35 mouse cellular contexts compared by ENCODE assay signal in the genomic region with DNA sequence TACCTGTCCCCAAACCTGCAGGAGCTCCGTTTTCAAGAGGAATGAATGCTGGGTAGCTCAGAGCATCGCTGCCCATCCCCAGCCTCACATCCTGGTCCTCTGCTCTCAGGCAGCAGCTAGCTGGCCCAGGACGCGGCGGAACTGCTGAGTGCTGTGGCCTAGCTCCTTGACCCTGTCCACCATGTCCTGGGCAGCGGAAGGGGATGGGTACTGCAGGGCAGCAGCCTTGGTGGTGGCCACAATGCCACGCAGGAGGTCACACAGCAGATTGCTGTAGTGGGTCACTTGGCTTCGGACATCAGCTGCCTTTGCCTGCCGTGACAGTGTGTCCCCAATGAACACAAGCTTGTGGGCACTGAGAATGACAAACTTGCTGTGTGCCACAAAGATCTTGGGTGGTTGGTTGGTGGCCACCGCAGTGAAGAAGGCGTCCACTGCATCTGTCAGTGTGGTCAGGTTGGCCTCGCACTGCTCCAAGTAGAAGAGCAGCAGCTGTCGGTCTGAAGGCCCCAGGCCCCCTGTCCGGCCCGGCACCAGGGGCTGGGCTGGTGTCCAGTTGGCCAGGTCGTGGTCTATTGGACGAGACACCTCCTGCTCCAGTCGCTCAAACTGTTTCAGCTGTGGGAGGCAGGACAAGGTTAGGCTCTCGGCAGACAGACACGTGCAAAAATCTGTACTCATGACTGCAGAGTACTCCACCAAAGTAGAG. TPM values are rescaled to one million over a fixed set of nuclear protein-coding genes. Genes with fewer than 3 reads are reported as not detected.
DNase-seq lines count a peak whose midpoint lies in the region; ATAC-seq and TF ChIP-seq lines count a peak whose summit lies in the region.
"Had no signal": no experiment of that assay in that cellular context is flagged by ENCODE, and none has a peak within 500 bp of the region (broad histone marks: within the 10 kb centered on the region; RNA-seq: fewer than 3 reads in every experiment).

No protein-coding gene starts in this region.

- ATAC-seq in intestine, postnatal 0 days: no peak
- ATAC-seq in intestine, embryonic 16.5 days: no peak
- ATAC-seq in megakaryocyte, adult 5-6 weeks (ENCODE audit: poor library complexity, severe bottlenecking): no peak
- ATAC-seq: activated CD4-positive, CD25-positive, alpha-beta regulatory T cell, adult 4 months; forebrain, postnatal 0 days; hindbrain, embryonic 16.5 days had no signal

- H3K4me3 ChIP-seq in intestine, postnatal 0 days (ENCODE audit: low read depth, low read length): no peak overlapping the region
- H3K4me3 ChIP-seq in intestine, embryonic 16.5 days (ENCODE audit: low read length): no peak overlapping the region
- peak overlapping the region; percentile 42 for H3K4me3 ChIP-seq in megakaryocyte, embryonic 14.5 days (replicated peaks)
- H3K4me3 ChIP-seq: embryonic facial prominence, embryonic 10.5 days; embryonic facial prominence, embryonic 15.5 days; forebrain, embryonic 12.5 days; heart, adult 2 months; heart, embryonic 13.5 days; lung, embryonic 15.5 days; midbrain, embryonic 12.5 days; neural tube, embryonic 13.5 days had no signal

- 90% methylated on average over 20 of the region's 20 CpGs for WGBS in intestine, postnatal 0 days
- 93% methylated on average over 20 of the region's 20 CpGs for whole genome bisulfite sequencing in intestine, embryonic 16.5 days

- peak overlapping the region; percentile 41; the same call in 1 of the 2 replicates for H3K27ac ChIP-seq in intestine, postnatal 0 days (ENCODE audit: low read depth, low read length)
- H3K27ac ChIP-seq in intestine, embryonic 16.5 days (ENCODE audit: low read length): no peak overlapping the region
- H3K27ac ChIP-seq: embryonic facial prominence, embryonic 10.5 days; embryonic facial prominence, embryonic 15.5 days; forebrain, embryonic 12.5 days; heart, adult 2 months; heart, embryonic 13.5 days; lung, embryonic 15.5 days; midbrain, embryonic 12.5 days; neural tube, embryonic 13.5 days had no signal

- H3K36me3 ChIP-seq in intestine, postnatal 0 days (ENCODE audit: control insufficient read depth, insufficient read depth): peaks cover 62% of the 10 kb centered on the region
- peaks cover 35% of the 10 kb centered on the region for H3K36me3 ChIP-seq in intestine, embryonic 16.5 days (ENCODE audit: control insufficient read depth, insufficient read depth, low read length)
- H3K36me3 ChIP-seq in megakaryocyte, embryonic 14.5 days (replicated peaks; ENCODE audit: low read length): peaks cover 7% of the 10 kb centered on the region

- no peak overlapping the region for H3K4me2 ChIP-seq in intestine, postnatal 0 days (replicated peaks; ENCODE audit: low read depth)
- H3K4me2 ChIP-seq in intestine, embryonic 16.5 days (ENCODE audit: low read depth, low read length): no peak overlapping the region
- H3K4me2 ChIP-seq: embryonic facial prominence, embryonic 15.5 days; forebrain, embryonic 12.5 days; heart, embryonic 13.5 days; liver, embryonic 11.5 days; lung, embryonic 15.5 days; midbrain, embryonic 12.5 days; neural tube, embryonic 13.5 days had no signal

- no peaks in the 10 kb centered on the region for H3K27me3 ChIP-seq in intestine, postnatal 0 days (replicated peaks; ENCODE audit: control insufficient read depth, insufficient read depth, low read length)
- H3K27me3 ChIP-seq in intestine, embryonic 16.5 days (replicated peaks; ENCODE audit: control insufficient read depth, insufficient read depth, low read length): no peaks in the 10 kb centered on the region
- H3K27me3 ChIP-seq in megakaryocyte, embryonic 14.5 days (replicated peaks): peaks cover 87% of the 10 kb centered on the region
- H3K27me3 ChIP-seq: embryonic facial prominence, embryonic 15.5 days; forebrain, embryonic 12.5 days; heart, embryonic 13.5 days; lung, embryonic 15.5 days; midbrain, embryonic 12.5 days; neural tube, embryonic 13.5 days had no signal

- H3K9ac ChIP-seq in intestine, postnatal 0 days (ENCODE audit: low read depth, low read length): no peak overlapping the region
- H3K9ac ChIP-seq in intestine, embryonic 16.5 days (ENCODE audit: low read depth, low read length): no peak overlapping the region
- H3K9ac ChIP-seq: embryonic facial prominence, embryonic 15.5 days; forebrain, embryonic 12.5 days; forebrain, postnatal 0 days; heart, embryonic 13.5 days; lung, embryonic 15.5 days; midbrain, embryonic 12.5 days; neural tube, embryonic 13.5 days had no signal

- 0 out of 2 replicates have a peak, but pooled peaks cover 5% of the 10 kb centered on the region for H3K4me1 ChIP-seq in intestine, postnatal 0 days (replicated peaks; ENCODE audit: control insufficient read depth, insufficient read depth, low read length)
- peaks cover 19% of the 10 kb centered on the region for H3K4me1 ChIP-seq in intestine, embryonic 16.5 days (ENCODE audit: control insufficient read depth, insufficient read depth, low read length)
- peaks cover 2% of the 10 kb centered on the region; the same call in 1 of the 2 replicates for H3K4me1 ChIP-seq in megakaryocyte, embryonic 14.5 days

- TF ChIP-seq CTCF in intestine, postnatal 0 days (IDR thresholded peaks at IDR 0.05; ENCODE audit: low read depth): no peak

- H3K9me3 ChIP-seq in intestine, postnatal 0 days (ENCODE audit: control insufficient read depth): no peaks in the 10 kb centered on the region
- no peaks in the 10 kb centered on the region for H3K9me3 ChIP-seq in intestine, embryonic 16.5 days (ENCODE audit: control insufficient read depth, low read length)
- H3K9me3 ChIP-seq in megakaryocyte, embryonic 14.5 days: no peaks in the 10 kb centered on the region
- H3K9me3 ChIP-seq: embryonic facial prominence, embryonic 10.5 days; embryonic facial prominence, embryonic 15.5 days; forebrain, embryonic 12.5 days; heart, embryonic 13.5 days; lung, embryonic 15.5 days; midbrain, embryonic 12.5 days; neural tube, embryonic 13.5 days had no signal

- DNase-seq in adrenal gland, postnatal 10 days: peak; percentile 3
- no peak for DNase-seq in adrenal gland, adult 18-20 months (ENCODE audit: low spot score in 2 of 2)
- peak; percentile 30 to 46 for DNase-seq in cerebellum, postnatal 25 days
- DNase-seq in cerebellum, adult 11 months: no peak
- DNase-seq: adrenal gland, adult 8-10 months; forebrain, postnatal 0 days; heart, adult 2 months; heart, postnatal 10 days; retina, postnatal 1 day; right cerebral cortex, postnatal 14 days had no signal

RNA-seq across cellular contexts. Expression of a gene that starts 20.1 kb away (rescaled TPM):
- under 1 TPM in 1 of 2 experiments, not detected in 1; 0.42 TPM for total RNA-seq in adrenal gland, postnatal 10 days (2021)
- total RNA-seq in adrenal gland, adult 18-20 months (2021): not detected
- 75.8 and 118 TPM in 2 replicates for polyA plus RNA-seq in intestine, postnatal 0 days (2015; fragmentation: Nextera tagmentation; extraction: Ambion mirVana)
- polyA plus RNA-seq in intestine, embryonic 16.5 days (2015; fragmentation: Nextera tagmentation; extraction: Ambion mirVana): 1,904 and 2,500 TPM in 2 replicates
- 3.6 TPM in 1 of 2 replicates, not detected in the other for polyA plus RNA-seq in megakaryocyte, embryonic 14.5 days (2012; ENCODE audit: insufficient read depth, low replicate concordance)
- not detected in 2 replicates for total RNA-seq in megakaryocyte, adult 5-6 weeks (2015)
- not detected in 2 replicates for total RNA-seq in megakaryocyte, adult 5-6 weeks (2017)
- total RNA-seq: adrenal gland, adult 8-10 months; CH12.LX; forebrain, postnatal 0 days; gastrocnemius, postnatal 36 days; heart, adult 2 months; layer of hippocampus, postnatal 10 days; left cerebral cortex, adult 18-20 months; left cerebral cortex, postnatal 14 days; megakaryocyte progenitor cell, adult 5-6 weeks; midbrain, postnatal 0 days had no signal
- polyA plus RNA-seq: activated CD4-positive, CD25-positive, alpha-beta regulatory T cell, adult 4 months; embryonic facial prominence, embryonic 10.5 days; forebrain, embryonic 12.5 days; forebrain, postnatal 0 days; heart, embryonic 13.5 days; hindbrain, embryonic 11.5 days; hindbrain, embryonic 16.5 days; kidney, postnatal 0 days; limb, embryonic 11.5 days; liver, embryonic 11.5 days; midbrain, embryonic 12.5 days; midbrain, postnatal 0 days; neural tube, embryonic 13.5 days; stomach, embryonic 14.5 days had no signal

RNA-seq across cellular contexts. Expression of a gene that starts 32.7 kb away (rescaled TPM):
- total RNA-seq in adrenal gland, postnatal 10 days (2021): 10 to 100 TPM; 53.4 to 62.7 TPM
- total RNA-seq in adrenal gland, adult 18-20 months (2021): 100 to 1,000 TPM in 1 of 2 experiments, 10 to 100 TPM in 1; 83.9 to 120 TPM
- polyA plus RNA-seq in intestine, postnatal 0 days (2015; fragmentation: Nextera tagmentation; extraction: Ambion mirVana): 38.8 and 41.1 TPM in 2 replicates
- 44.6 and 48.5 TPM in 2 replicates for polyA plus RNA-seq in intestine, embryonic 16.5 days (2015; fragmentation: Nextera tagmentation; extraction: Ambion mirVana)
- 1.1 and 1.5 TPM in 2 replicates for polyA plus RNA-seq in megakaryocyte, embryonic 14.5 days (2012; ENCODE audit: insufficient read depth, low replicate concordance)
- total RNA-seq in megakaryocyte, adult 5-6 weeks (2015): 0.21 TPM in 1 of 2 replicates, not detected in the other
- not detected in 2 replicates for total RNA-seq in megakaryocyte, adult 5-6 weeks (2017)

Comparison
In these comparisons a context has a peak if more than half of its experiments do, and no peak if none do; other contexts are left out.
1. DNase-seq: peak in adrenal gland, postnatal 10 days (single experiment) and cerebellum, postnatal 25 days (2 of 2); none in adrenal gland, adult 18-20 months (0 of 2) and cerebellum, adult 11 months (single experiment).
2. RNA of a gene that starts 32.7 kb away (total RNA-seq): 83.9 to 120 TPM in adrenal gland, adult 18-20 months and 53.4 to 62.7 TPM in adrenal gland, postnatal 10 days; 0.21 TPM in megakaryocyte, adult 5-6 weeks; every median in the first group is over 10 times any median in the second.